Mouse (Mus musculus) gastrocnemius, adult 2 months (tissue): ENCODE measurements at regions not wholly inside any gene's neighbourhood (a gene's known extent, or its start where the extent isn't known, plus 50 kb on each side); places are given as distances from the start of the nearest gene placed in this dataset.

Experiments used
- DNase-seq: peaks from one replicate; pipeline ENCODE4 v3.0.0; 2022
- H3K27ac ChIP-seq: fragments of 200-600 bp; 2 replicates; pipeline ENCODE4 v1.8.1; 2022; ENCODE audit warnings: mild to moderate bottlenecking
- H3K4me3 ChIP-seq: fragments of 200-600 bp; 2 replicates; pipeline ENCODE4 v1.8.1; 2022; ENCODE audit warnings: mild to moderate bottlenecking, moderate library complexity
- CTCF ChIP-seq: fragments of 200-600 bp; IDR thresholded peaks from 2 replicates; pipeline ENCODE4 v1.8.1; 2022; ENCODE audit warnings: antibody characterized with exemption, mild to moderate bottlenecking, moderate library complexity
- intact Hi-C: fragments of 180-260 bp; cut with DNase I; formaldehyde crosslinking; loops from one replicate; pipeline ENCODE4 v1.15.1; 2025

- TF ChIP-seq CTCF: no peak
- intact Hi-C loops: no loop called here
- DNase-seq: no peak
- Histone ChIP-seq H3K4me3 (peak overlapping the region; percentile 30), H3K27ac (peak overlapping the region; percentile 28; the same call in 1 of the 2 replicates)
These were observed 61.2 kb upstream of the Ankrd28 start for GRCm38 (mm10) chr14:31891500-31892185.

GRCm38 (mm10) chr14:31892186-31892510, 61.7 kb upstream of the Ankrd28 start:
- intact Hi-C loops: no loop called here
- no peak for DNase-seq
- Histone ChIP-seq H3K4me3 (no peak overlapping the region), H3K27ac (no peak overlapping the region)
- no peak for TF ChIP-seq CTCF

GRCm38 (mm10) chr14:31896500-31896899, 66.0 kb upstream of the Ankrd28 start:
- intact Hi-C loops: no loop called here
- DNase-seq: no peak
- Histone ChIP-seq H3K27ac (no peak overlapping the region), H3K4me3 (no peak overlapping the region)
- no peak for TF ChIP-seq CTCF

GRCm38 (mm10) chr14:31899504-31899903, 69.1 kb upstream of the Ankrd28 start:
- intact Hi-C loops: no loop called here
- peak overlapping the region; percentile 1; the same call in 1 of the 2 replicates for H3K27ac ChIP-seq
- no peak for DNase-seq
- no peak for TF ChIP-seq CTCF
- no peak overlapping the region for H3K4me3 ChIP-seq

GRCm38 (mm10) chr14:31899906-31900305, 69.5 kb upstream of the Ankrd28 start:
- intact Hi-C loops: no loop called here
- TF ChIP-seq CTCF: no peak
- Histone ChIP-seq H3K27ac (0 out of 2 replicates have a peak overlapping the region, but pooled peaks have one; percentile 1), H3K4me3 (no peak overlapping the region)
- no peak for DNase-seq

GRCm38 (mm10) chr14:31901901-31902300, 71.5 kb upstream of the Ankrd28 start:
- DNase-seq: no peak
- TF ChIP-seq CTCF: no peak
- Histone ChIP-seq H3K27ac (peak overlapping the region; percentile 38; the same call in 1 of the 2 replicates), H3K4me3 (no peak overlapping the region)
- intact Hi-C loops: no loop called here

- intact Hi-C loops: no loop called here
- no peak overlapping the region for H3K27ac ChIP-seq
- DNase-seq: no peak
- no peak for TF ChIP-seq CTCF
- no peak overlapping the region for H3K4me3 ChIP-seq
These were observed 73.2 kb upstream of the Ankrd28 start for GRCm38 (mm10) chr14:31903664-31904063.

GRCm38 (mm10) chr14:31908591-31908990, 78.1 kb upstream of the Ankrd28 start:
- DNase-seq: no peak
- Histone ChIP-seq H3K27ac (0 out of 2 replicates have a peak overlapping the region, but pooled peaks have one; percentile 41), H3K4me3 (no peak overlapping the region)
- intact Hi-C loops: no loop called here
- no peak for TF ChIP-seq CTCF

- no peak for DNase-seq
- intact Hi-C loops: no loop called here
- no peak overlapping the region for H3K4me3 ChIP-seq
- H3K27ac ChIP-seq: peak overlapping the region; percentile 63
- TF ChIP-seq CTCF: no peak
These were observed 78.8 kb upstream of the Ankrd28 start for GRCm38 (mm10) chr14:31909291-31909690.

GRCm38 (mm10) chr14:31910809-31911208, 80.4 kb upstream of the Ankrd28 start:
- DNase-seq: no peak
- H3K4me3 ChIP-seq: no peak overlapping the region
- intact Hi-C loops: loop anchor here (5.0 kb wide), 1 partner anchor 39 kb away; no protein-coding TSS in a partner anchor
- TF ChIP-seq CTCF: no peak
- H3K27ac ChIP-seq: no peak overlapping the region

- Histone ChIP-seq H3K27ac (no peak overlapping the region), H3K4me3 (no peak overlapping the region)
- no peak for DNase-seq
These were observed 88.0 kb upstream of the Ankrd28 start for GRCm38 (mm10) chr14:31918461-31918860.

GRCm38 (mm10) chr14:31918921-31919320, 88.5 kb upstream of the Ankrd28 start:
- no peak overlapping the region for H3K4me3 ChIP-seq
- no peak for DNase-seq
- intact Hi-C loops: no loop called here
- no peak for TF ChIP-seq CTCF
- H3K27ac ChIP-seq: no peak overlapping the region

More at GRCm38 (mm10) chr14:31918461-31918860, 88.0 kb upstream of the Ankrd28 start:
- no peak for TF ChIP-seq CTCF
- intact Hi-C loops: no loop called here

GRCm38 (mm10) chr14:31929161-31929707, 98.8 kb upstream of the Ankrd28 start:
- Histone ChIP-seq H3K27ac (no peak overlapping the region), H3K4me3 (no peak overlapping the region)
- TF ChIP-seq CTCF: no peak
- no peak for DNase-seq
- intact Hi-C loops: no loop called here

- TF ChIP-seq CTCF: no peak
- Histone ChIP-seq H3K27ac (peak overlapping the region; percentile 60), H3K4me3 (no peak overlapping the region)
- DNase-seq: peak; percentile 70
- intact Hi-C loops: no loop called here
These were observed 98.4 kb upstream of the Galnt15 start for GRCm38 (mm10) chr14:31930367-31930766.
